Mouse (Mus musculus): ENCODE data around the gene Myh6. TPM values are rescaled to one million over a fixed set of nuclear protein-coding genes. Genes with fewer than 3 reads are reported as not detected.

Gene Myh6
- polyA plus RNA-seq, 1 experiment from 2014 or later = 1.6 TPM

DNA sequence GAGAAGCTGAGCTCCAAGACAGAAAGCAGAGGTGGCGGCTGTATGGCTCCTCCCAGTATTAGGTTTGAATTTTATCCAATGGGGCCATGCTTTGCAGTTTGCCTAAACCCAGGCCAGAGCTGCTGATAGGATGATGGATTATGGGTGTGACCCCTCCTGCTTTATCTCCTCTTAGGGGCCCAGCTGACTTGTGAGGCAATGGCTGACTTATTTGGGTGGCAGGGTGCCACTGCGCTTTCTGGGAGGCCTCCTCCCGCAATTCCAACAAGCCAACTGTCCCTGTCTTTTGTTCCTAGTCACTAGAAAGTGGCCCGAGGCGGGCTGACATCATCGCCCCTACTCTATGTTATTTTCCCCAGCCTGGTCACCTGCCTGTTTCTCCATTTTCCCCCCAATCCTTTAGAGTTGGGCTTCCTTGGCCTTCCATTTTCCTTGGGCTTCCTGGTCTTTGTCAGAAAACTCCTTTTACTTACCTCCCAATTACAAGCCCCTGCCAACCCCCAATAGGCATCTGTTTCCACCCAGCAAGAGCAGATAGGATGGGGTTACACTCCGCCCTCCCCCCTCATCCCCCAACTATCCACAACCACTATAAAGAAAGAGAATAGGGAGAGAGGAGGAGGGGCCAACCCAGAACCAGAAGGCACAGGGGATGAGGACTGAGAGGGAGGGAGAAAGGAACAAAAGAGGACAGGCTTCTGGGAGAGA lies 41.9 kb downstream of the Myh6 start:
- Histone ChIP-seq H3K27ac (peak overlapping the region; percentile 99), H3K36me3 (peaks cover 29% of the 10 kb centered on the region), H3K27me3 (no peaks in the 10 kb centered on the region), H3K4me1 (peaks cover 45% of the 10 kb centered on the region), H3K9ac (peak overlapping the region; percentile 74), H3K9me3 (replicated peaks) (peaks cover 5% of the 10 kb centered on the region), H3K4me3 (replicated peaks) (peak overlapping the region; percentile 51), H3K4me2 (peak overlapping the region; percentile 94)
- peak; percentile 31 for ATAC-seq (replicated peaks; ENCODE audit: low FRiP score)
- 16% methylated on average over 7 of the region's 7 CpGs for WGBS

DNA sequence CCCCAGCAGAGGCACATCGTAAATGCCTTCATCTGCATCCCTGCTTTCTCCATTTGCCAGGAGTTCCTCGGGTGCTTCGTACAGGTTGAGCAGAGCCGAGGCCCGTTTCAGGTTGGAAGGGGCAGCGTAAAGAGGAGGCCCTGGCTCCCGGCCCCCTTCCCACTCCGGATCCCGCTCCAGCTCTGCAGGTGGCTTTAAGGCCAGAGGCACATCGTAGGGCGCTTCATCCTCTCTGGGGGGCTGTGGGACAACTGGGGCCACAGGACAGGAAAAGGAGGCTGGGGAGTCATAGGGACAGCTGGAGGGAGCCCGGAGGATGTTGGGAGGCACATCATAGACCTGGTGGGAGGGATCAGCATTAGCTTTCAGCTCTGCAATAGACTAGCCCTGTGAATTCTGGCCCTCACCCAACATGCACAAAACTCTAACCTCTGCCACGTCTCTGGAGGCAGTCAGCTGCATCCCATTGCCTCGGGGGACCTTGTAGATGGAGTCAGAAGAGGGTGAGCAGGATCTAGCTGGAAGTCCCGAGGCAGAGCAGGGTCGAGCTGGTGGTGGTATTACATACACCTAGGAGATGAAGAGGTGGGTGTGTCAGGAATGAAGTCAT lies 46.5 kb downstream of the Myh6 start:
- H3K36me3 ChIP-seq = peaks cover 73% of the 10 kb centered on the region
- H3K4me3 ChIP-seq (replicated peaks) = no peak overlapping the region
- H3K9me3 ChIP-seq (replicated peaks) = peaks cover 5% of the 10 kb centered on the region
- no peak for ATAC-seq (replicated peaks; ENCODE audit: low FRiP score)
- no peak overlapping the region for H3K27ac ChIP-seq
- H3K9ac ChIP-seq = no peak overlapping the region
- whole genome bisulfite sequencing = 88% methylated on average over 16 of the region's 16 CpGs
- H3K4me1 ChIP-seq = peaks cover 17% of the 10 kb centered on the region
- H3K4me2 ChIP-seq = no peak overlapping the region
- no peaks in the 10 kb centered on the region for H3K27me3 ChIP-seq

DNA sequence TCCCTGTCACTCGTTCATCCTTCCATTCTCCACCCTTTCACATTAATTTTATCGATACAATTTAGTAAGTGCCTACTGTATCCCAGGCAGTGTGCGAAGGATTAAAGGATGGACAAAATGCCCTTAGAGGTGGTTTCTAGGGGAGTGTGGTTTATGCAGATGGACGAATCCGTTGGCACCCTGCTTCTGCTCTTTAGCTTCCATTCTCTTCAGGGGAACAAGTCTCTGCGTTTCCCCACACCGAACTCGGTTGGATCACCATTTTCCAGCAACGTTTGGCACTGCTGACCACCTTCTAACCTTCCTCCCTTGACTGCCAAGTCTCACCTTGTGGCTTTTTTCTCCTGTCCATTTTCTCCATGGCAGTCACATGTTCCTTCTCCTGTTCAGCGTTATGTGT lies 53.4 kb downstream of the Myh6 start:
- Histone ChIP-seq H3K4me1 (peaks cover 31% of the 10 kb centered on the region), H3K9ac (peak overlapping the region; percentile 91), H3K27me3 (no peaks in the 10 kb centered on the region), H3K4me2 (peak overlapping the region; percentile 97), H3K36me3 (peaks cover 51% of the 10 kb centered on the region), H3K9me3 (replicated peaks) (no peaks in the 10 kb centered on the region), H3K27ac (peak overlapping the region; percentile 84), H3K4me3 (replicated peaks) (peak overlapping the region; percentile 92)
- no peak for ATAC-seq (replicated peaks; ENCODE audit: low FRiP score)
- 17% methylated on average over 10 of the region's 10 CpGs for WGBS

DNA sequence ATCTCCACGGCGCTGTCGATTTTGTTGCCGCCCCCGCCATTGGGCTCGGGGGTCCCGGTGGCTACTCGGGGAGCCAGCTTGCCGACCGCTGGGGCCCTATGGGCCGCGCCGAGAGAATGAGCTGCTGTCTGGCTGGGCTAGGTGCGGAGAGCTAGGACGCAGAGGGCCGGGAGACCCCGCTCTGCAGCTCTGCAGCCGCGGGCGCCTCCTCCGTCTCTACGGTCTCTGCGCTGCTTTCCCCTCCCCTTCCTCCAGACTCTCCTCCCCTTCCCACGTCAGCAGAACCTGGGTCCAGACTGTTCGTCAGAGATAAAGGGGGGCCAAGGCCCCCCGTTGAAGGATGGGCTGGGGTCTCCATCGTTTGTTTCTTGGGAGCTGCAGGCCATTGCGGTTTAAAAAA lies 53.8 kb downstream of the Myh6 start, which contains the start of gene Slc22a17:
Gene Slc22a17 (minus strand): TSS at position 247 of the 400 bp plus-strand sequence.
- no peaks in the 10 kb centered on the region for H3K9me3 ChIP-seq (replicated peaks)
- peak within 1 kb of the TSS; percentile 92 for H3K4me3 ChIP-seq (replicated peaks)
- H3K4me2 ChIP-seq = peak within 1 kb of the TSS; percentile 97
- H3K36me3 ChIP-seq = peaks cover 51% of the 10 kb centered on the region
- peak within 1 kb of the TSS; percentile 91 for H3K9ac ChIP-seq
- H3K4me1 ChIP-seq = peaks cover 33% of the 10 kb centered on the region
- peak within 1 kb of the TSS; percentile 84 for H3K27ac ChIP-seq
- under 1% methylated on average over 28 of the region's 28 CpGs for WGBS
- no peaks in the 10 kb centered on the region for H3K27me3 ChIP-seq
- peak; percentile 94 for ATAC-seq (replicated peaks; ENCODE audit: low FRiP score)

DNA sequence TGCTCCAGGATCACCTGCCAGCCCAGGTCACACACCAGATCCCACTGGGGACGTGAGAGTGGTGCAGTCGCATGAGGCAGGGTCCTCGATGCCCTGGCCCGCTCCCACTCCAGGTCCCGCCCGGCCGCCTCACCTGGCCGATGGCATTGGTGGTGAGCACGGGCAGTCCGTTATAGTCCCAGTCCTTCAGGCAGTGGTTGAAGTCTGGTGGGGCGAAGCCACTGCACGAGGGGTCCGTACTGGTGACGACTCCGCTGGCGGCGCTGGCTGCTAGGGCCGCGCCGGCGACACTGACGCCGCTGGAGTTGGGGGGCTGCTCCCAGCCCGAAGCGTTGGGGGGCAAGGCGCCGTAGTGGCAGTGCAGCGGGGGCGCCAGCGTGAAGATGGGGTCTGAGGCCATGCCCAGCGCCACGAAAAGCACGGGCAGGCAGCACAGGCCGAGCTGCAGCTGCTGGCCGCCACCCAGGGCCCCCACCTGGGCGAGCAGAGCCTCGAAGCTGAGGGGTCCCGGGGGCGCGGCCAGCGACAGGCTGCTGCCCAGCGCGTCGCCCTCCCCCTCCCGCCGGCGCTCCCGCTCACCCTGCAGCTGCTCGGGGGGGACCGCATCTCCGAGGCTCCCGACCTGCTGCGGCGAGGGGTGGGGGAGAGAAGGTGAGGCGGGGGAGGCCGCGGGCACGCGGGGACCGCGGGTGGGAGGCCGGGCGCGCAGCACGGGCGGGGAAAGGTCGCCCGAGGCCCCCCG lies 54.4 kb downstream of the Myh6 start:
- H3K9me3 ChIP-seq (replicated peaks) = no peaks in the 10 kb centered on the region
- peak; percentile 61 for ATAC-seq (replicated peaks; ENCODE audit: low FRiP score)
- peak overlapping the region; percentile 91 for H3K9ac ChIP-seq
- peak overlapping the region; percentile 97 for H3K4me2 ChIP-seq
- 2% methylated on average over 55 of the region's 69 CpGs for WGBS
- peaks cover 51% of the 10 kb centered on the region for H3K36me3 ChIP-seq
- H3K27me3 ChIP-seq = no peaks in the 10 kb centered on the region
- peak overlapping the region; percentile 92 for H3K4me3 ChIP-seq (replicated peaks)
- H3K27ac ChIP-seq = peak overlapping the region; percentile 84
- peaks cover 34% of the 10 kb centered on the region for H3K4me1 ChIP-seq

DNA sequence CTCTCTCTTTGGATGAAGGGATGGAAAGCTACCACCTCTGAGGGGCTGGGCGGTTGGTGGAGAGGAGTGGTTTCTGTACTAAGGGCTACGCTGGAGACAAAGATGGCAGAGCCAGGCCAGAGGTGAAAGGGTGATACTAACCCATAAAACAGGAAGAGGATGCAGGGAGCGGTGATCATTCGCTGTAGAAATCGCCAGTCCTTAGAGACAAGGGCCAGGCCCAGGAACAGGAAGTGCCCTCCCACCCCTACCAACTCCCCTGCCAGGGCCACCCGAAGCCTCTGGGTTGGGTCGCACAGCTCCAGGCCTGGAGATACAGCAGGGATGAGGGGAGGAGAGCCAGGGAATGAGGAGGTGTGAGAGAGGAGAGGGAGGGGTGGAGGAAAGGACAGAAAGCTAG lies 58.0 kb downstream of the Myh6 start:
- Histone ChIP-seq H3K9me3 (replicated peaks) (no peaks in the 10 kb centered on the region), H3K4me1 (peaks cover 33% of the 10 kb centered on the region), H3K36me3 (peaks cover 63% of the 10 kb centered on the region), H3K4me2 (no peak overlapping the region), H3K27me3 (no peaks in the 10 kb centered on the region), H3K27ac (no peak overlapping the region), H3K9ac (no peak overlapping the region), H3K4me3 (replicated peaks) (no peak overlapping the region)
- no peak for ATAC-seq (replicated peaks; ENCODE audit: low FRiP score)
- 66% methylated on average over 7 of the region's 7 CpGs for WGBS

DNA sequence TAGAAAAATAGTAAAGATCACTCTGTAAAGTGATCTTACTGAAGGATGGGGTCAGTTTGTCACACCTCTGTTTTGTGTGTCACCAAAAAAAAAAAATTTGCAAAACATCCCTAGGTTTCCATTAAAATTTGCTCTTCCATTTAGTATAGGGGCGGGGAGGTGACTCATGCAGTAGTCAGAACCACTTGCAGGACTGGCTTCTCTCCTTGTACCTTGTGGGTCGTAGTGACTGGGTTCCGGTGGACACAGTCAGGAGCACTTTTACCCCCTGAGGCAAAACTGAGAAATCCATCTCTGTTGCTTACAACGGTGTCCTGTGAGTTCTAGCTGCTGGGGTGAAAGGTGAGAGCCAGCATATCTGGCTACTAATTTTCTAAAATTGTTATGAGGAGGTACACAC lies 63.1 kb downstream of the Myh6 start:
- no peak overlapping the region for H3K27ac ChIP-seq

DNA sequence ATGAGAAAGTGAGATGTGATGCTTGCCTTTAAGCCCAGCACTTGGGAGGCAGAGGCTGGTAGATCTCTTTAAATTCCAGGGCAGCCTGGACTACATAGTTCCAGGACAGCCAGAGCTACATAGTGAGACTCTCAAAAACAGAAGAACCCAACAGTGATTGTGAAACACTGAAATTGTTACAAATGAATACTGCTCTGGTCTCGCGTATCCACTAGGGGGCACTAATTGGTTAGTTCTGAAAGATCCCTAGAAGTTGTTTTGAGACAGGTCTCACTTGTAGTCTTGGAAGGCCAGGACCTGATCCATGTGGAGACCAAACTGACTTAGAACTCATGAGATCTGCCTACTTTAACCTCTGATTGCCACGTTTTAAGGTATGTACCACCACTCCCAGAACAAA lies 66.3 kb downstream of the Myh6 start:
- Histone ChIP-seq H3K27me3 (no peaks in the 10 kb centered on the region), H3K4me3 (replicated peaks) (no peak overlapping the region), H3K9ac (no peak overlapping the region), H3K9me3 (replicated peaks) (no peaks in the 10 kb centered on the region), H3K4me2 (no peak overlapping the region), H3K36me3 (peaks cover 54% of the 10 kb centered on the region), H3K27ac (peak overlapping the region; percentile 33; the same call in 1 of the 2 replicates), H3K4me1 (peaks cover 32% of the 10 kb centered on the region)
- ATAC-seq (replicated peaks; ENCODE audit: low FRiP score) = peak; percentile 65; the same call in 1 of the 2 replicates
- 0% methylated on average over 3 of the region's 3 CpGs for WGBS

More for the DNA sequence above, 63.1 kb downstream of the Myh6 start:
- H3K4me3 ChIP-seq (replicated peaks) = no peak overlapping the region
- H3K9ac ChIP-seq = no peak overlapping the region
- H3K9me3 ChIP-seq (replicated peaks) = no peaks in the 10 kb centered on the region
- ATAC-seq (replicated peaks; ENCODE audit: low FRiP score) = no peak
- no peak overlapping the region for H3K4me2 ChIP-seq
- H3K27me3 ChIP-seq = no peaks in the 10 kb centered on the region
- H3K4me1 ChIP-seq = peaks cover 8% of the 10 kb centered on the region; the same call in 1 of the 2 replicates
- 88% methylated on average over 4 of the region's 4 CpGs for WGBS
- H3K36me3 ChIP-seq = peaks cover 54% of the 10 kb centered on the region

DNA sequence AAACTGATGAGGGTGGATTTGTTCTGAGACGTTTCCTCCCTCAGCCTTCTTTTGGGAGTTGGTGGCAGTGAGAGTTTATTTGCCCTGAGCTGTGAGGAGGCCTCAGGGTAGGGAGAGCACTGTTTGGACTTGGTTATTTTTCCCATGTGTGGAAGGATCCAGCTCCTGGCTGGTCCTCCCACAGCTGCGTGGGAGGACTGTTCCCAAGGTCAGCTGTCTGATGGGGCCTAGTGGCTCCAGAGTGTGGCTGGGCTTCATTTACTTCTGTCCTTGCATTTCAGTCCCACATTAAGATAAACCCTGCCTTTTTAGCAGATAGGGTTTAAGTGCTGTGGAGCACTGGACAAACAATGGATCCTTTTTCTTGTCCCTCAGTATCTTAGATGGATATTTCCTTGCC lies 69.3 kb downstream of the Myh6 start:
- Histone ChIP-seq H3K27me3 (no peaks in the 10 kb centered on the region), H3K4me1 (peaks cover 38% of the 10 kb centered on the region), H3K4me2 (no peak overlapping the region), H3K4me3 (replicated peaks) (0 out of 2 replicates have a peak overlapping the region, but pooled peaks have one; percentile 1), H3K9ac (no peak overlapping the region), H3K27ac (peak overlapping the region; percentile 69), H3K36me3 (peaks cover 42% of the 10 kb centered on the region), H3K9me3 (replicated peaks) (no peaks in the 10 kb centered on the region)
- WGBS = 25% methylated on average over 2 of the region's 2 CpGs
- ATAC-seq (replicated peaks; ENCODE audit: low FRiP score) = no peak

DNA sequence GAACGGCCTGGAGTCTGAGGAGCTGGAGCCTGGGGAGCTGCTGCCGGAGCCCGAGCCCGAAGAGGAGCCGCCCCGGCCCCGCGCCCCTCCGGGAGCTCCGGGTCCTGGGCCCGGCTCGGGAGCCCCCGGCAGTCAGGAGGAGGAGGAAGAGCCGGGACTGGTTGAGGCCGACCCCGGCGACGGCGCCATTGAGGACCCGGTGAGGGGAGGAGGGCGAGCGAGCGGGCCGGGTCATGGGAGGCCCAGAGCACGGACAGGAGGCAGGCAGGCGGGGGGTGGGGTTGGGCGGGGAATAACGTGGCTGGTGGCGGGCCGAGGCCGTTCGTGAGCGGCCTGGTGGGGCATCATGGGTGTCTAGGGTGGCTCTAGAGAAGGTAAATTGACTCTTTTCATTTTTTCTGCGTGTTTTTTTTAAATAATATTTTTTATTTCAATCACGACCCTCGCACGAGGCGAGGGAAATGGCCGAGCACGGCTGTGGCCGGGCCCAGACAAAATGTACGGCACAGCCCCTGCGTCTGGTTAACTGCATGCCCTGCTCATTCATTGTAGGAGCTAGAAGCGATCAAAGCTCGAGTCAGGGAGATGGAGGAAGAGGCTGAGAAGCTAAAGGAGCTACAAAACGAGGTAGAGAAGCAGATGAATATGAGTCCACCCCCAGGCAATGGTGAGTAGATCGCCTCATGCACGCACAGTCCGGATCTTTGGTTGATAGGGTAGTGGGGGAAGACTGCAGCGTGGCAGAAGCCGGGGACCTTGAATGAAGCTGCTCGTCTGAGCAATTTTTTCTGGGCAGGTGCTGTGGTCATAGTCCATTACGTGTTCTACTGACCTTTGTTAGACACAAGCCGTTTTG lies 72.2 kb downstream of the Myh6 start:
- H3K4me2 ChIP-seq = peak overlapping the region; percentile 66
- no peaks in the 10 kb centered on the region for H3K9me3 ChIP-seq (replicated peaks)
- WGBS = under 1% methylated on average over 53 of the region's 54 CpGs

DNA sequence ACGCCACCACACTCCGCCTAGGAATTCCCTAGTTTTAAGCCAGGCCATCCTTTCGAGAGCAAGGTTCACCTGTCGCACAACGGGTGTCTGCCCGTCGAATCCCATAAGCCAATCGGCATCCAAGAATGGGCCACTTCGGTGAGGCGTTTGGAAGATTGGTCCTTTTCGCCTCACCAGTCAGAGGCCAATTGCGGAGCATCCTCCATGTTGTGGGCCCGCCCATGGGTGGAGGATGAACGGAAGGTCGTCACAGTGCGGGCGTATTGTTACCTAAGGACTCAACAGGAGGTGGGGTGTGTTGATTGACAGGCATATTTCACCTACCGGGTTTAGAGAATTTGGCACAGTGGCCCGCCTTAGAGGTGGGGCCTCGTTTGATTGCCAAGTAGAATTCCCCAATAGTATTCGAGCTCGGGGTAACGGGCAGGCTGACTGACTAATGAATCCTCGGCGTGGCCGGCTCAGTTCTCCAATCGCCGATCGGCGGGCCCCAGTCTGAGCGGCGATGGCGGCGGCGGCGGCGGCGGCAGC lies 73.0 kb downstream of the Myh6 start:
- ATAC-seq (replicated peaks; ENCODE audit: low FRiP score) = peak; percentile 98

More for the DNA sequence above, 72.2 kb downstream of the Myh6 start:
- H3K27me3 ChIP-seq = no peaks in the 10 kb centered on the region
- peak overlapping the region; percentile 100 for H3K9ac ChIP-seq
- peak overlapping the region; percentile 96 for H3K27ac ChIP-seq
- peak overlapping the region; percentile 91 for H3K4me3 ChIP-seq (replicated peaks)
- peaks cover 42% of the 10 kb centered on the region for H3K36me3 ChIP-seq
- peaks cover 38% of the 10 kb centered on the region for H3K4me1 ChIP-seq
- peak; percentile 72 for ATAC-seq (replicated peaks; ENCODE audit: low FRiP score)

More for the DNA sequence above, 73.0 kb downstream of the Myh6 start:
- under 1% methylated on average over 38 of the region's 38 CpGs for WGBS
- peak overlapping the region; percentile 91 for H3K4me3 ChIP-seq (replicated peaks)
- no peaks in the 10 kb centered on the region for H3K9me3 ChIP-seq (replicated peaks)
- peaks cover 34% of the 10 kb centered on the region for H3K36me3 ChIP-seq
- H3K4me1 ChIP-seq = peaks cover 35% of the 10 kb centered on the region
- peak overlapping the region; percentile 96 for H3K27ac ChIP-seq
- peak overlapping the region; percentile 66 for H3K4me2 ChIP-seq
- no peaks in the 10 kb centered on the region for H3K27me3 ChIP-seq
- peak overlapping the region; percentile 100 for H3K9ac ChIP-seq
